Mouse (Mus musculus) kidney, postnatal 0 days (tissue): ENCODE measurements around the gene Arl3. TPM values are rescaled to one million over a fixed set of nuclear protein-coding genes. Genes with fewer than 3 reads are reported as not detected.

Experiments
- ATAC-seq: fragments of 200-750 bp; cut with Nextera tagmentation; replicated peaks from 2 replicates; pipeline ENCODE4 v1.8.0; 2017; ENCODE audit warnings: low read depth, moderate number of reproducible peaks, moderate TSS enrichment, moderate library complexity; ENCODE audit not compliant: low FRiP score
- DNase-seq: peaks from one replicate; pipeline ENCODE4 v3.0.0-alpha.2; 2016; ENCODE audit warnings: low spot score
- H3K27ac ChIP-seq: fragments of 300-500 bp; sonication (generic); 2 replicates; pipeline ENCODE4 v1.5.1; 2014; ENCODE audit warnings: mild to moderate bottlenecking
- H3K27me3 ChIP-seq: fragments of 300-500 bp; sonication (generic); 2 replicates; pipeline ENCODE4 v1.6.1; 2014; ENCODE audit warnings: low read length, mixed read lengths; ENCODE audit not compliant: insufficient read depth
- H3K36me3 ChIP-seq: fragments of 300-500 bp; sonication (generic); 2 replicates; pipeline ENCODE4 v1.6.1; 2014; ENCODE audit warnings: low read length, mixed read lengths; ENCODE audit not compliant: insufficient read depth
- H3K4me1 ChIP-seq: fragments of 300-500 bp; sonication (generic); replicated peaks from 2 replicates; pipeline ENCODE4 v1.6.1; 2014; ENCODE audit warnings: antibody characterized with exemption, low read length, mixed read lengths; ENCODE audit not compliant: insufficient read depth
- H3K4me2 ChIP-seq: fragments of 300-500 bp; sonication (generic); 2 replicates; pipeline ENCODE4 v1.6.1; 2014; ENCODE audit warnings: mild to moderate bottlenecking, low read length, moderate library complexity, mixed read lengths
- H3K4me3 ChIP-seq: fragments of 300-500 bp; sonication (generic); replicated peaks from 2 replicates; pipeline ENCODE4 v1.5.1; 2014; ENCODE audit warnings: low read depth, low read length
- H3K9ac ChIP-seq: fragments of 300-500 bp; sonication (generic); 2 replicates; pipeline ENCODE4 v1.6.1; 2014; ENCODE audit warnings: low read depth, low read length
- H3K9me3 ChIP-seq: fragments of 300-500 bp; sonication (generic); replicated peaks from 2 replicates; pipeline ENCODE4 v1.6.1; 2016; ENCODE audit warnings: low read length, inconsistent platforms, mixed read lengths
- CTCF ChIP-seq: IDR thresholded peaks from 2 replicates; pipeline ENCODE4 v1.5.1; 2016; ENCODE audit warnings: antibody characterized with exemption, low read depth, mild to moderate bottlenecking, moderate library complexity
- WGBS: fragments of 180-500 bp; shearing (Covaris S2); extraction: QIAGEN DNeasy Blood & Tissue Kit; methylation state at CpG from one replicate; pipeline ENCODE4 v1.1.7; 2014; 5-methylcytosine and 5-hydroxymethylcytosine counted together
- polyA plus RNA-seq: library from polyadenylated mRNA; unstranded; fragments of >200 nt; fragmentation: Nextera tagmentation; extraction: Ambion mirVana; gene quantifications from 2 replicates; pipeline ENCODE4 v1.2.1, GENCODE M21; 2015

Arl3 gene
- polyA plus RNA-seq, 1 experiment from 2014 or later, result 96.6 TPM

GRCm38 (mm10) chr19:46542750-46543149 lies 30.2 kb downstream of the Arl3 start:
- 88% methylated on average over 8 of the region's 8 CpGs for WGBS
- H3K9me3 ChIP-seq, result no peaks in the 10 kb centered on the region
- no peaks in the 10 kb centered on the region for H3K27me3 ChIP-seq
- no peak overlapping the region for H3K27ac ChIP-seq
- peaks cover 18% of the 10 kb centered on the region for H3K36me3 ChIP-seq
- H3K9ac ChIP-seq, result no peak overlapping the region
- H3K4me2 ChIP-seq, result no peak overlapping the region
- no peak for DNase-seq
- no peaks in the 10 kb centered on the region for H3K4me1 ChIP-seq
- no peak for TF ChIP-seq CTCF
- ATAC-seq, result no peak
- H3K4me3 ChIP-seq, result no peak overlapping the region

- Histone ChIP-seq H3K4me1 (peaks cover 11% of the 10 kb centered on the region; the same call in 1 of the 2 replicates), H3K27ac (no peak overlapping the region), H3K4me3 (no peak overlapping the region), H3K27me3 (no peaks in the 10 kb centered on the region), H3K9ac (no peak overlapping the region), H3K4me2 (no peak overlapping the region), H3K9me3 (no peaks in the 10 kb centered on the region), H3K36me3 (peaks cover 15% of the 10 kb centered on the region)
- WGBS, result 90% methylated on average over 6 of the region's 6 CpGs
- peak; percentile 59 for TF ChIP-seq CTCF
- no peak for ATAC-seq
- no peak for DNase-seq
These were observed 34.8 kb downstream of the Arl3 start for GRCm38 (mm10) chr19:46538213-46538612.

GRCm38 (mm10) chr19:46537357-46537756 lies 35.6 kb downstream of the Arl3 start:
- DNase-seq (no peak), ATAC-seq (no peak)
- TF ChIP-seq CTCF, result no peak
- H3K4me2 ChIP-seq, result no peak overlapping the region
- no peaks in the 10 kb centered on the region for H3K9me3 ChIP-seq
- H3K36me3 ChIP-seq, result peaks cover 14% of the 10 kb centered on the region
- WGBS, result 93% methylated on average over 9 of the region's 9 CpGs
- H3K9ac ChIP-seq, result no peak overlapping the region
- no peak overlapping the region for H3K27ac ChIP-seq
- peaks cover 19% of the 10 kb centered on the region for H3K4me1 ChIP-seq
- no peak overlapping the region for H3K4me3 ChIP-seq
- no peaks in the 10 kb centered on the region for H3K27me3 ChIP-seq

DNA sequence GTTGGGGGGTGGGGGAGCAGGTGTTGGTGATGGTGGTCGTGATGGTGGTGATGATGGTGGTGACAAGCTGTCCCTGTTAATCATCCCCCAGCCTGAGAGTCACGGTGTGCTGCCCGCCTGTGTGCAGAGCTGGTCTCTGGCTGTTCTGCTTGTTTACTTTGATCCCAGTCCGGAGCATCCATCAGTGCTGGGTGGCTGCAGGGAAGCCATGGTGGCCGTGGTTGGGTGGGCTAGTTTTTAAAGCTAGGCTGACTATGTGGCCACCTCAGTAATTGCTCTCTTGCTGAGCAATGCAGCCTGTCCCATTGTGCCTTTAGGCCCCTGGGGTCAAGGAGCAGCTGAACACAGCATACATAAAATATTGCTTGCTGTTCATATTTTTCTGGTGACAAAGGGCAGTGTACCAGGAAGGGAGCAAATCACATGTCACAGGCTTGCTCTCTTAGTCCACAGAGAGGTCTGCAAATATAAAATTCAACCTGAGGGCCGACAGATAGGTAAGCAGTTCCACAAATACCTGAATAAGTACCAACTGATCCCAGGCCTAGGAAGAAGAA lies 38.4 kb downstream of the Arl3 start:
- Histone ChIP-seq H3K4me1 (peaks cover 45% of the 10 kb centered on the region), H3K4me2 (no peak overlapping the region), H3K9me3 (no peaks in the 10 kb centered on the region), H3K9ac (no peak overlapping the region), H3K27ac (peak overlapping the region; percentile 22; the same call in 1 of the 2 replicates), H3K27me3 (no peaks in the 10 kb centered on the region), H3K4me3 (no peak overlapping the region), H3K36me3 (no peaks in the 10 kb centered on the region)
- ATAC-seq (no peak), DNase-seq (no peak)
- WGBS, result 34% methylated on average over 6 of the region's 6 CpGs
- TF ChIP-seq CTCF, result no peak

DNA sequence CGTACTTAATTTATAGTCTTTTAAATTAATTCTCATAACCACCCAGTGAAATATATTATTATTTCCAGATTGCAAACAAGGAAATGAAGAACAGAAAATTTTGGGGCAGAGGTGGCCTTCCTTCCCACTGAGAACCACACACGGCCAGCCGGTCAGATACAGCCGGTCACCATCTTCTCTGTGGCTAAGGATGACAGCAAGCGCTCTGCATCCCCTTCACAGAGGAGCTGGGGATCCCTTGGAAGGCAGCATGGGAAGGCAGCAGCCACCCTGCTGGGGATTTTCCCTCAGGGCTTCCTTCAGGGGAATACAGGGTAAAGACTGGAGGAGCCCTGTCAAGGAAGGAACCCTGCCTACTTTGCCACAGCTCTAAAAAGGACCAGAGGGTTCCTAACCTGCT lies 39.5 kb downstream of the Arl3 start:
- DNase-seq (no peak), ATAC-seq (no peak)
- Histone ChIP-seq H3K27ac (peak overlapping the region; percentile 86), H3K9me3 (no peaks in the 10 kb centered on the region), H3K4me2 (no peak overlapping the region), H3K36me3 (no peaks in the 10 kb centered on the region), H3K9ac (no peak overlapping the region), H3K27me3 (no peaks in the 10 kb centered on the region), H3K4me1 (peaks cover 56% of the 10 kb centered on the region), H3K4me3 (no peak overlapping the region)
- 42% methylated on average over 5 of the region's 5 CpGs for WGBS
- TF ChIP-seq CTCF, result no peak

- Histone ChIP-seq H3K36me3 (no peaks in the 10 kb centered on the region), H3K4me2 (no peak overlapping the region), H3K9ac (no peak overlapping the region), H3K4me3 (no peak overlapping the region), H3K27me3 (no peaks in the 10 kb centered on the region), H3K27ac (peak overlapping the region; percentile 86), H3K4me1 (peaks cover 60% of the 10 kb centered on the region), H3K9me3 (no peaks in the 10 kb centered on the region)
- peak; percentile 52 for DNase-seq
- 46% methylated on average over 4 of the region's 4 CpGs for WGBS
- TF ChIP-seq CTCF, result no peak
- ATAC-seq, result no peak
These were observed 39.9 kb downstream of the Arl3 start for GRCm38 (mm10) chr19:46533066-46533465.

DNA sequence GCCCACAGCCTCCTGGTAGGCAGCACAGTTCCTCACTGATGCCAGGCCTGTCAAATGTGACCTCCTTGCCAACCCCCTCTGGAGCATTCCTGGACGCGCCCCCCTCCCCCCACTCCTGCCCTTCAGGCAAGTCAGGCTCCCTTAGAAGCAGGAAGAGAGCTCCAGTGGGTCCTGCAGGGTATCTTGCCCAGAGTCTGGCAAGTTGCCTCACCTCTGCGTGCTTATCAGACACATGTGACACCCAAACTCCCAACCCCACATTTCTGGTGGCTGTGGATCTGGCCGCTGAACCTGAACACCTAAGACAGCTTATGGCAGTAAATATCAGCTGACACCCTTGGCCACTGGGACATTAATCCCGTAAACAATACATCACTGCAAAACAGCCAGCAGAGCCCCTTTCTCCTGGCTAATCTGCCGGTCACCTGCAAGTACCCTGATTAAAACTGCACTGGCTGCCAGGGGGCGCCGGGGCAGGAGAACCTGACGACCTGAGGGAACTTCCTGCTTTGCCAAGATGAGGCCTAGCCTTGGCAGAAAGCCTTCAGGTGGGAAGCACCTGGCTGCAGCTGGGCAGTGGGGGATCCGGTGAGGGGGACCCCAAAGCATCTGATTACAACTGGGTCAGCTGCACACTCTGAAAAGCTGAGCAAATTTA lies 40.8 kb downstream of the Arl3 start:
- H3K27me3 ChIP-seq, result no peaks in the 10 kb centered on the region
- peaks cover 68% of the 10 kb centered on the region for H3K4me1 ChIP-seq
- H3K4me2 ChIP-seq, result 0 out of 2 replicates have a peak overlapping the region, but pooled peaks have one; percentile 14
- peak; percentile 26 for ATAC-seq
- H3K36me3 ChIP-seq, result no peaks in the 10 kb centered on the region
- no peak overlapping the region for H3K4me3 ChIP-seq
- no peak; the same call in 1 of the 2 replicates for TF ChIP-seq CTCF
- peak; percentile 82 for DNase-seq
- no peak overlapping the region for H3K9ac ChIP-seq
- H3K27ac ChIP-seq, result peak overlapping the region; percentile 86
- WGBS, result 10% methylated on average over 10 of the region's 10 CpGs
- H3K9me3 ChIP-seq, result no peaks in the 10 kb centered on the region
